Mouse (Mus musculus) stomach, embryonic 14.5 days (tissue): ENCODE data around the gene 1700067P10Rik. TPM values are rescaled to one million over a fixed set of nuclear protein-coding genes. Genes with fewer than 3 reads are reported as not detected.

Experiments used
- ATAC-seq: fragments of 200-750 bp; cut with Nextera tagmentation; 2 replicates; pipeline ENCODE4 v1.8.0; 2017; ENCODE audit warnings: low read depth, moderate TSS enrichment; ENCODE audit not compliant: insufficient number of reproducible peaks, insufficient read depth, low FRiP score
- H3K27ac ChIP-seq: fragments of 300-500 bp; sonication (generic); 2 replicates; pipeline ENCODE4 v1.5.1; 2014; ENCODE audit warnings: mild to moderate bottlenecking, low read length, moderate library complexity, mixed read lengths
- H3K27me3 ChIP-seq: fragments of 300-500 bp; sonication (generic); 2 replicates; pipeline ENCODE4 v1.6.1; 2014; ENCODE audit warnings: low read length, control low read depth, mixed read lengths; ENCODE audit not compliant: control insufficient read depth, insufficient read depth
- H3K36me3 ChIP-seq: fragments of 300-500 bp; sonication (generic); 2 replicates; pipeline ENCODE4 v1.6.1; 2014; ENCODE audit warnings: mild to moderate bottlenecking, control low read depth, low read length, moderate library complexity, mixed read lengths; ENCODE audit not compliant: control insufficient read depth, insufficient read depth
- H3K4me1 ChIP-seq: fragments of 300-500 bp; sonication (generic); 2 replicates; pipeline ENCODE4 v1.6.1; 2014; ENCODE audit warnings: low read length, control low read depth, mixed read lengths; ENCODE audit not compliant: control insufficient read depth, insufficient read depth
- H3K4me2 ChIP-seq: fragments of 300-500 bp; sonication (generic); replicated peaks from 2 replicates; pipeline ENCODE4 v1.6.1; 2014; ENCODE audit warnings: low read depth, low read length, control low read depth
- H3K4me3 ChIP-seq: fragments of 300-500 bp; sonication (generic); 2 replicates; pipeline ENCODE4 v1.5.1; 2014; ENCODE audit warnings: low read depth, low read length, control low read depth
- H3K9ac ChIP-seq: fragments of 300-500 bp; sonication (generic); replicated peaks from 2 replicates; pipeline ENCODE4 v1.6.1; 2014; ENCODE audit warnings: low read depth, mild to moderate bottlenecking, control low read depth, low read length, moderate library complexity, mixed read lengths
- H3K9me3 ChIP-seq: fragments of 300-500 bp; sonication (generic); 2 replicates; pipeline ENCODE4 v1.6.1; 2016; ENCODE audit warnings: low read depth, low read length, control low read depth; ENCODE audit not compliant: control insufficient read depth
- WGBS: fragments of 180-500 bp; shearing (Covaris S2); extraction: QIAGEN DNeasy Blood & Tissue Kit; methylation state at CpG from one replicate; pipeline ENCODE4 v1.1.7; 2014; 5-methylcytosine and 5-hydroxymethylcytosine counted together
- polyA plus RNA-seq: library from polyadenylated mRNA; unstranded; fragments of >200 nt; fragmentation: Nextera tagmentation; extraction: Ambion mirVana; gene quantifications from 2 replicates; pipeline ENCODE4 v1.2.1, GENCODE M21; 2014

The 1700067P10Rik gene
- polyA plus RNA-seq, 1 experiment from 2014 or later, result not detected

GRCm38 (mm10) chr17:48055076-48055816 lies 33.9 kb upstream of the 1700067P10Rik start:
- ATAC-seq, result no peak
- 39% methylated on average over 20 of the region's 20 CpGs for WGBS
- Histone ChIP-seq H3K27ac (no peak overlapping the region), H3K4me2 (no peak overlapping the region), H3K27me3 (0 out of 2 replicates have a peak, but pooled peaks cover 4% of the 10 kb centered on the region), H3K4me1 (0 out of 2 replicates have a peak, but pooled peaks cover 6% of the 10 kb centered on the region), H3K4me3 (no peak overlapping the region), H3K9ac (no peak overlapping the region), H3K36me3 (no peaks in the 10 kb centered on the region), H3K9me3 (no peaks in the 10 kb centered on the region)

- H3K27me3 ChIP-seq, result 0 out of 2 replicates have a peak, but pooled peaks cover 4% of the 10 kb centered on the region
- 0 out of 2 replicates have a peak, but pooled peaks cover 6% of the 10 kb centered on the region for H3K4me1 ChIP-seq
- no peak overlapping the region for H3K9ac ChIP-seq
- 13% methylated on average over 12 of the region's 12 CpGs for WGBS
- H3K9me3 ChIP-seq, result no peaks in the 10 kb centered on the region
- no peak overlapping the region for H3K4me3 ChIP-seq
- ATAC-seq, result no peak
- no peak overlapping the region for H3K4me2 ChIP-seq
- no peaks in the 10 kb centered on the region for H3K36me3 ChIP-seq
- no peak overlapping the region for H3K27ac ChIP-seq
Observed at GRCm38 (mm10) chr17:48057382-48057781, 31.7 kb upstream of the 1700067P10Rik start.

GRCm38 (mm10) chr17:48064196-48064843 lies 24.8 kb upstream of the 1700067P10Rik start:
- ATAC-seq, result no peak
- Histone ChIP-seq H3K9me3 (no peaks in the 10 kb centered on the region), H3K4me2 (no peak overlapping the region), H3K9ac (no peak overlapping the region), H3K27me3 (no peaks in the 10 kb centered on the region), H3K4me3 (no peak overlapping the region), H3K27ac (peak overlapping the region; percentile 33; the same call in 1 of the 2 replicates), H3K4me1 (peaks cover 8% of the 10 kb centered on the region), H3K36me3 (no peaks in the 10 kb centered on the region)
- WGBS, result 36% methylated on average over 10 of the region's 10 CpGs

- H3K9ac ChIP-seq, result no peak overlapping the region
- H3K36me3 ChIP-seq, result no peaks in the 10 kb centered on the region
- peak overlapping the region; percentile 33; the same call in 1 of the 2 replicates for H3K27ac ChIP-seq
- no peak for ATAC-seq
- 40% methylated on average over 5 of the region's 5 CpGs for WGBS
- peaks cover 8% of the 10 kb centered on the region for H3K4me1 ChIP-seq
- no peaks in the 10 kb centered on the region for H3K9me3 ChIP-seq
- no peaks in the 10 kb centered on the region for H3K27me3 ChIP-seq
- 0 out of 2 replicates have a peak overlapping the region, but pooled peaks have one; percentile 5 for H3K4me2 ChIP-seq
- H3K4me3 ChIP-seq, result no peak overlapping the region
Observed at GRCm38 (mm10) chr17:48065081-48065501, 24.0 kb upstream of the 1700067P10Rik start.

GRCm38 (mm10) chr17:48067083-48067614 lies 22.0 kb upstream of the 1700067P10Rik start:
- no peaks in the 10 kb centered on the region for H3K36me3 ChIP-seq
- WGBS, result 58% methylated on average over 10 of the region's 10 CpGs

GRCm38 (mm10) chr17:48067729-48068128 lies 21.4 kb upstream of the 1700067P10Rik start:
- H3K27ac ChIP-seq, result no peak overlapping the region
- H3K4me1 ChIP-seq, result peaks cover 8% of the 10 kb centered on the region
- 30% methylated on average over 5 of the region's 5 CpGs for WGBS
- H3K9ac ChIP-seq, result no peak overlapping the region
- no peak overlapping the region for H3K4me3 ChIP-seq
- H3K27me3 ChIP-seq, result no peaks in the 10 kb centered on the region
- no peak for ATAC-seq
- H3K36me3 ChIP-seq, result no peaks in the 10 kb centered on the region
- no peaks in the 10 kb centered on the region; the same call in 1 of the 2 replicates for H3K9me3 ChIP-seq
- H3K4me2 ChIP-seq, result no peak overlapping the region

More at GRCm38 (mm10) chr17:48067083-48067614, 22.0 kb upstream of the 1700067P10Rik start:
- H3K27ac ChIP-seq, result no peak overlapping the region
- no peak overlapping the region for H3K9ac ChIP-seq
- no peaks in the 10 kb centered on the region for H3K27me3 ChIP-seq
- H3K9me3 ChIP-seq, result no peaks in the 10 kb centered on the region; the same call in 1 of the 2 replicates
- peaks cover 8% of the 10 kb centered on the region for H3K4me1 ChIP-seq
- H3K4me3 ChIP-seq, result no peak overlapping the region
- H3K4me2 ChIP-seq, result no peak overlapping the region
- ATAC-seq, result no peak

- H3K9me3 ChIP-seq, result no peaks in the 10 kb centered on the region
- H3K4me3 ChIP-seq, result no peak overlapping the region
- H3K4me2 ChIP-seq, result no peak overlapping the region
- H3K27ac ChIP-seq, result no peak overlapping the region
- ATAC-seq, result no peak
- H3K4me1 ChIP-seq, result no peaks in the 10 kb centered on the region
- H3K9ac ChIP-seq, result no peak overlapping the region
- H3K27me3 ChIP-seq, result no peaks in the 10 kb centered on the region
- H3K36me3 ChIP-seq, result no peaks in the 10 kb centered on the region
- WGBS, result 48% methylated on average over 3 of the region's 3 CpGs
Observed at GRCm38 (mm10) chr17:48080626-48081025, 8.5 kb upstream of the 1700067P10Rik start.

- Histone ChIP-seq H3K4me3 (no peak overlapping the region), H3K4me2 (no peak overlapping the region), H3K9me3 (peaks cover 4% of the 10 kb centered on the region; the same call in 1 of the 2 replicates), H3K9ac (no peak overlapping the region), H3K36me3 (no peaks in the 10 kb centered on the region), H3K4me1 (no peaks in the 10 kb centered on the region), H3K27ac (no peak overlapping the region), H3K27me3 (no peaks in the 10 kb centered on the region)
- WGBS, result 84% methylated on average over 2 of the region's 2 CpGs
- ATAC-seq, result no peak
Observed at GRCm38 (mm10) chr17:48089446-48089845, 327 bp downstream of the 1700067P10Rik start.
